Mouse (Mus musculus) retina, adult 2 months (tissue): Measurements from ENCODE around the gene Flt3.

ENCODE experiments used
- DNase-seq: peaks from one replicate; pipeline ENCODE4 v3.0.0-alpha.2; 2012; ENCODE audit warnings: low read depth, low spot score

Gene Flt3

GRCm38 (mm10) chr5:147354161-147354780 is 46.0 kb downstream of the Flt3 start:
- DNase-seq = no peak

- no peak for DNase-seq
These were observed 48.4 kb downstream of the Flt3 start for GRCm38 (mm10) chr5:147351931-147352330.

GRCm38 (mm10) chr5:147345981-147346380 is 54.3 kb downstream of the Flt3 start:
- DNase-seq = no peak

GRCm38 (mm10) chr5:147343904-147344303 is 56.4 kb downstream of the Flt3 start:
- DNase-seq = no peak

GRCm38 (mm10) chr5:147342901-147343300 is 57.4 kb downstream of the Flt3 start:
- DNase-seq = no peak

- no peak for DNase-seq
These were observed 59.4 kb downstream of the Flt3 start for GRCm38 (mm10) chr5:147340741-147341414.

GRCm38 (mm10) chr5:147339560-147339959 is 60.7 kb downstream of the Flt3 start:
- no peak for DNase-seq

GRCm38 (mm10) chr5:147338967-147339366 is 61.3 kb downstream of the Flt3 start:
- DNase-seq = no peak

- no peak for DNase-seq
These were observed 67.6 kb downstream of the Flt3 start for GRCm38 (mm10) chr5:147332711-147333110.

GRCm38 (mm10) chr5:147331547-147331946 is 68.7 kb downstream of the Flt3 start:
- no peak for DNase-seq

GRCm38 (mm10) chr5:147329946-147330345 is 70.3 kb downstream of the Flt3 start:
- DNase-seq = no peak

GRCm38 (mm10) chr5:147327636-147328035 is 72.7 kb downstream of the Flt3 start:
- DNase-seq = no peak

GRCm38 (mm10) chr5:147325931-147326330 is 74.4 kb downstream of the Flt3 start:
- no peak for DNase-seq

- peak; percentile 11 for DNase-seq
These were observed 76.9 kb downstream of the Flt3 start for GRCm38 (mm10) chr5:147323237-147323917.

GRCm38 (mm10) chr5:147322183-147322582 is 78.1 kb downstream of the Flt3 start, which contains the start of gene Urad:
Gene Urad (minus strand): TSS chr5:147322440.
- no peak for DNase-seq

- DNase-seq = peak; percentile 51
These were observed 80.6 kb downstream of the Flt3 start for GRCm38 (mm10) chr5:147319653-147320052.

- no peak for DNase-seq
These were observed 82.3 kb downstream of the Flt3 start for GRCm38 (mm10) chr5:147317991-147318390.

GRCm38 (mm10) chr5:147317321-147317720 is 83.0 kb downstream of the Flt3 start:
- no peak for DNase-seq

- DNase-seq = no peak
These were observed 84.7 kb downstream of the Flt3 start for GRCm38 (mm10) chr5:147315432-147316075.

GRCm38 (mm10) chr5:147314646-147315431 is 85.5 kb downstream of the Flt3 start:
- no peak for DNase-seq
